Mouse (Mus musculus): Measurements from ENCODE around the gene Rsf1.

Gene Rsf1

DNA sequence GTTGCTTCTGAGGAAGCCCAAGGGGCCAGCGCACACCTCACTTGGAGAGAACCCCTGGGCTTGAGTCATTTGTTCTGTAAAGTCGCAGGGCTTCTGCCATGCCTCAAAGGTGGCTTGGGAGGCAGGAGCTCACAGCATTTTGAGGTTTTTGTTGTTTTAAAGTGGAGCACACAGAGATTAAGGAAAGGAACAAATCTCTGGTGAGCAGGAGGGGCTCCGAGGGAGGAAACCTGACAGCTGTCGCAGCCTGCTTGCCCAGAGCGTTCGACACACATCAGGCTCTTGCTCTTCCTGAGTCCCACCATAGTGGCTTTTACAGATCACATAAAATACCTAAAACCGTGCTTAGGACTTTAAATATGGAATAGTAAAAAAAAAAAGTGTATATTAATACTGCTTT, 147.1 kb downstream of the Rsf1 start:
- no peak for DNase-seq

DNA sequence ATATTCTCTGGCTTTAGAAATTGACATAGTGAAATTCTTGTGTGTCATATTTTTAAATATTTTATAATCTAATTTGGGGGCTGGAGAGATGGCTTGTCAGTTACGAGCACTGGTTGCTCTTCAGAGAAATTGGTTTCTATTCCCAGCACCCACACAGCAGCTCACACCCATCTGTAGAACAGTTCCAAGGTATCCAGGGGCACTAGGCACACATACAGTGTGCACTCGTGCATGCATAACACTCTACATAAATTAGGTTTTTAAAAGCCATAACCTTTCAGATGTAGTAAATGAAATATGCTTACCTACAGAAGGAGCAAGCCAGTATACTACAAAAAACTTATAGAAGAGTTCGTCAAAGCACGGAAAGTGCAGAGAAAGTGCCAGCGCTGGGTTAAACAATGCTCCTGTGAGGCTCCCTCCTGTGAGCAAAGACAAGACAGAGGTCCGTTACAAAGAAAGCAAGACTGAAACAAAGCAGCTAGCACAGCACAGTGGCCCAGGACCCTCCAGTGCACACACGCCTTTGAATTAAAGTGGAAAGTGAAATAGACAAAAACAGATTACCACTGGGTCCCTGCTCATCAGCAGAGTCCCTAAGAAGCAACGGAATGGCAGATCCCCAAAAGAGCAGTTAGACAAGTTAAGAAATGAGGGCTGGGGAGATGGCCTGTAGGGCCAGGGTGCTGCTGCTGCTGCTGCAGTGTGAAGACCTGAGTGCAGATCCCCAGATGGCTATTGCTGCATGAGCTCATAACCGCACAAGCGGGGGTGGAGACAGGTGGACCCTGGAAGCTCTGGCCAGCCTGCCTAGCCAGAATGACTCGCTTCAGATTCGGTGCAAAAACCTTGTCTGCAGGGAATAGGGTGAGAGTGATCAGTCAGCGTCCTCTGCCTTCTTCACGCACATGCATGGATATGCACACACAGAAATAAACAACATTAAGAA, 149.3 kb downstream of the Rsf1 start:
- DNase-seq: no peak

DNA sequence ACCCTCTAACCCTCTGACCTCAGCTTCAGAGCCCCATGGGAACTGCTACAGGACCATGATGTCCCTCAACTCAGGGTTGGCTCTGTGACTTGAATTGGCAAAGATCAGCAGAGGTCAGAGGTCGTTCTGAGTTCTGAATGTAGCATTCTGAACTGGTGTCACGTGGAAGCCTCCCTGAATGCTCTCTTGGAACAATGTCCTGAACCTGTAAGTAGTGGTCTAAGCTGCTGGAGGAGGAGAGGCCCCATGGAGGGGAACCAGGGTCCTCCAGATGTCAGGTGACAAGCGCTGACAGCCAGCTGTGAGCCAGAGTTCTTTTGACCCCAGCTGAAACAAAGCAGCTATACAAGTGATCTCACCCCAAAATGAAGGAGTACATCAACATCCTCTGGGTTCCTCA, 150.7 kb downstream of the Rsf1 start:
- DNase-seq: peak; percentile 40 to 50

- DNase-seq: no peak
Observed at GRCm38 (mm10) chr7:97733606-97734005, 153.9 kb downstream of the Rsf1 start.

DNA sequence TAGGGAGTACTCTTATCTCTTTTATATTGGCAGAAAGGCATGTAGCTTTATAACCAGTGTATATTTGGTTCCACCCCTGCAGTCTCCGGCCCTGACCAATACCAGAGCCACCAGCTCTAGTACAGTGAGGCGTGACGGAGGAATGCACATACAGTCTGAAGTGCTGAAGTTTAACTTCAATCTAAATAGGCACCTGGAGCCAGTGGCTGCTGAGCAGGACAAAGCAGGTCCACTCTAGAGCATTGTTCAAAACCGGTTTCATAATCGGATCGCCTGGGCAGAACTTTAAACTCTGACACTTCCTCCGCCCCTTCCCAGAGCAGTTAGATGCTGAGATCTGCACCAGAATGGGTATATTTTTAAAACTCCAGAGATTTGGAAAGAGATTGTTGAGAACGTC, 155.3 kb downstream of the Rsf1 start:
- DNase-seq: peak; percentile 42 to 73

DNA sequence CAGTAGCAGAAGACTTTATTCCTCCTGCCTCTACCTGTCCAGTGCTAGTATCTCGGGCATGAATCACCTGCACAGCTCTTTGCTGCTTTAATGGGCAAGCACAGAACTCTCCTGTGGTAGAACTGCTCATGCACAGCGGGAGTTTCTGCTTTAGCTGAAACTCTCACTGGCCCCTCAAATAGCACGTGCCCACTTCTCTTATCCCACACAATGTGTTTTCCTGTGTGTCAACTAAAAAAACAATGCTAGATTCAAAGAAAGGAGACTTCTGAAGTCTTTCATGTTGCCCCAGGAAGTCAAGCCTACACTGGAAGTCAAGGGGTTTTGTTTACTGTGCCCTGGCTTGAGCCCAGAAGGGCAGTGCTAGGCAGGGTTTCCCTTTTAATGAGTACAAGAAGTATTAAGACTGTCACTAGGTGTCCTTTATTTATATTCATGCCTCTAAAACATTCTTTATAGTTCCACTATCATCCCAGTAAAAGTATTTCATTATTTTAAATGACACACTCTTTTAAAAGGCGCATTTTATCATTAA, 156.3 kb downstream of the Rsf1 start:
- peak; percentile 29 to 65 for DNase-seq

- no peak for DNase-seq
Observed at GRCm38 (mm10) chr7:97737256-97737637, 157.6 kb downstream of the Rsf1 start.

- DNase-seq: peak; percentile 91 to 97
Observed at GRCm38 (mm10) chr7:97737638-97738456, 158.2 kb downstream of the Rsf1 start, which contains the start of gene Aqp11. TSS of gene Aqp11 (minus strand) at chr7:97738289.

GRCm38 (mm10) chr7:97740948-97741347, 161.3 kb downstream of the Rsf1 start:
- DNase-seq: peak in 1 of 2 experiments; percentile 70

DNA sequence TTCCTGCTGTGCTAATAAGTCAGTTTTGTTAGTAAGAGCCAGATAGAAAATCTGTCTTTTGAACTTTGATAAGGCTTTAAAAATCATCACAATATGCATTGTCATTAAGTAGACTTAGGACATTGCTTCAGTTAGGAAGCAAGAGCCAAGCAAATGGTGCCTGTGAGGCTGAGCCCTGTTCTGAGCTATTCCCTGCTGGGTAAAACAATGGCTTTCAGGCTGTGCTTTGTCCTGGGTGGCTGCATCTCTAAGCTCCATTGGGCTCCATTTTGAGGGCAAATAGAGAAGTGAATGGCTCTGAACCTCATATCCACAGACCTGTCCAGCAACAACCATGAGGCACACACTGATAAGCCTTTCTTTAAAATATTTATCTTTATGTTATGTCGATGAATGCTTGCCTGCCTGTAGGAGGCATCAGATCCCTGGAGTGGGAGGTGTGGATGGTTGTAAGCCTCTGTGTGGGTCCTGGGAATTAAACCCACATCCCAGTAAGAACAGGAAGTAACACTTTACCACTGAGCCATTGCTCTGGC, 162.1 kb downstream of the Rsf1 start:
- no peak for DNase-seq

Measured in kidney, postnatal 25 days (tissue).